In genomic region chr10:121558231-121558630, GRCm38 (mm10) we compare ENCODE assay signal across 14 mouse cellular contexts.
"Had no signal": no experiment of that assay in that cellular context is flagged by ENCODE, and none has a peak within 500 bp of the region (broad histone marks: within the 10 kb centered on the region; RNA-seq: fewer than 3 reads in every experiment).

No protein-coding gene starts in this region.

- H3K4me2 ChIP-seq: lung, embryonic 14.5 days; midbrain, embryonic 12.5 days; midbrain, embryonic 15.5 days; neural tube, embryonic 12.5 days had no signal

- ATAC-seq: midbrain, embryonic 15.5 days had no signal

- H3K9me3 ChIP-seq: megakaryocyte, embryonic 14.5 days; midbrain, embryonic 12.5 days; midbrain, embryonic 15.5 days; neural tube, embryonic 12.5 days had no signal

- H3K27ac ChIP-seq: liver, embryonic 14.5 days; macrophage; midbrain, embryonic 12.5 days; midbrain, embryonic 15.5 days; neural tube, embryonic 12.5 days had no signal

- H3K27me3 ChIP-seq: megakaryocyte, embryonic 14.5 days; midbrain, embryonic 12.5 days; midbrain, embryonic 15.5 days; neural tube, embryonic 12.5 days had no signal

- H3K4me3 ChIP-seq: megakaryocyte, embryonic 14.5 days; midbrain, embryonic 12.5 days; midbrain, embryonic 15.5 days; neural tube, embryonic 12.5 days had no signal

- DNase-seq: lung, adult 18-20 months; lung, embryonic 14.5 days; lung, postnatal 14 days; lung, postnatal 36 days; right cerebral cortex, postnatal 14 days; thymus, adult 18-20 months; thymus, postnatal 14 days; thymus, postnatal 36 days had no signal

- H3K9ac ChIP-seq: liver, embryonic 14.5 days; lung, embryonic 14.5 days; midbrain, embryonic 12.5 days; midbrain, embryonic 15.5 days; neural tube, embryonic 12.5 days had no signal

- H3K4me1 ChIP-seq: midbrain, embryonic 12.5 days; midbrain, embryonic 15.5 days; neural tube, embryonic 12.5 days had no signal
